Mouse (Mus musculus) kidney, postnatal 0 days (tissue): ENCODE measurements around the gene Mast3. TPM values are rescaled to one million over a fixed set of nuclear protein-coding genes. Genes with fewer than 3 reads are reported as not detected.
"Not testable (repeated sequence)": the region's sequence is repeated elsewhere in the genome, so short reads cannot be mapped to it uniquely, and the experiment has no call there.

Experiments used
- ATAC-seq: fragments of 200-750 bp; cut with Nextera tagmentation; replicated peaks from 2 replicates; pipeline ENCODE4 v1.8.0; 2017; ENCODE audit warnings: low read depth, moderate number of reproducible peaks, moderate TSS enrichment, moderate library complexity; ENCODE audit not compliant: low FRiP score
- DNase-seq: peaks from one replicate; pipeline ENCODE4 v3.0.0-alpha.2; 2016; ENCODE audit warnings: low spot score
- H3K27ac ChIP-seq: fragments of 300-500 bp; sonication (generic); 2 replicates; pipeline ENCODE4 v1.5.1; 2014; ENCODE audit warnings: mild to moderate bottlenecking
- H3K27me3 ChIP-seq: fragments of 300-500 bp; sonication (generic); 2 replicates; pipeline ENCODE4 v1.6.1; 2014; ENCODE audit warnings: low read length, mixed read lengths; ENCODE audit not compliant: insufficient read depth
- H3K36me3 ChIP-seq: fragments of 300-500 bp; sonication (generic); 2 replicates; pipeline ENCODE4 v1.6.1; 2014; ENCODE audit warnings: low read length, mixed read lengths; ENCODE audit not compliant: insufficient read depth
- H3K4me1 ChIP-seq: fragments of 300-500 bp; sonication (generic); replicated peaks from 2 replicates; pipeline ENCODE4 v1.6.1; 2014; ENCODE audit warnings: antibody characterized with exemption, low read length, mixed read lengths; ENCODE audit not compliant: insufficient read depth
- H3K4me2 ChIP-seq: fragments of 300-500 bp; sonication (generic); 2 replicates; pipeline ENCODE4 v1.6.1; 2014; ENCODE audit warnings: mild to moderate bottlenecking, low read length, moderate library complexity, mixed read lengths
- H3K4me3 ChIP-seq: fragments of 300-500 bp; sonication (generic); replicated peaks from 2 replicates; pipeline ENCODE4 v1.5.1; 2014; ENCODE audit warnings: low read depth, low read length
- H3K9ac ChIP-seq: fragments of 300-500 bp; sonication (generic); 2 replicates; pipeline ENCODE4 v1.6.1; 2014; ENCODE audit warnings: low read depth, low read length
- H3K9me3 ChIP-seq: fragments of 300-500 bp; sonication (generic); replicated peaks from 2 replicates; pipeline ENCODE4 v1.6.1; 2016; ENCODE audit warnings: low read length, inconsistent platforms, mixed read lengths
- CTCF ChIP-seq: IDR thresholded peaks from 2 replicates; pipeline ENCODE4 v1.5.1; 2016; ENCODE audit warnings: antibody characterized with exemption, low read depth, mild to moderate bottlenecking, moderate library complexity
- WGBS: fragments of 180-500 bp; shearing (Covaris S2); extraction: QIAGEN DNeasy Blood & Tissue Kit; methylation state at CpG from one replicate; pipeline ENCODE4 v1.1.7; 2014; 5-methylcytosine and 5-hydroxymethylcytosine counted together
- polyA plus RNA-seq: library from polyadenylated mRNA; unstranded; fragments of >200 nt; fragmentation: Nextera tagmentation; extraction: Ambion mirVana; gene quantifications from 2 replicates; pipeline ENCODE4 v1.2.1, GENCODE M21; 2015

Mast3 gene
- polyA plus RNA-seq, 1 experiment from 2014 or later = 10.2 TPM

DNA sequence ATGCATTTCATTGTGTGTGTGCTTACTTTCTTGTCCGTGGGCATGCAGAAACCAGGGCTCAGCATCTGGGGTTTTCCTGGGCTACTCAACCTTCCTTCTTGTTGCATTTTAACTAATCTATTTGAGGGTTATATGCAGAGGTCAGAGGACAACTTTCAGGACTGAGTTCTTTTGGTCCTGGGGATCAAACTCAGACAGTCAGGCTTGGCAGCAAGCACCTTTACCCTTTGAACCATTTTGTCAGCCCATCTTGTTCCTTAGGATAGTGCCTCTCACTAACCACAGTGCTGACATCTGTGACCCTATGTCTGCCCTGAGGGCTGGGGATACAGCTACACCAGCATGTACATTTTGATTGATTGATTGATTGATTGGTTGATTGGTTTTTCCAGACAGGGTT lies 22.9 kb upstream of the Mast3 start:
- DNase-seq = no peak
- no peaks in the 10 kb centered on the region for H3K9me3 ChIP-seq
- no peaks in the 10 kb centered on the region for H3K36me3 ChIP-seq
- no peak for ATAC-seq
- H3K4me3 ChIP-seq = no peak overlapping the region
- H3K4me2 ChIP-seq = no peak overlapping the region
- H3K9ac ChIP-seq = no peak overlapping the region
- WGBS = 91% methylated on average over 1 of the region's 1 CpGs
- H3K27ac ChIP-seq = no peak overlapping the region
- no peaks in the 10 kb centered on the region for H3K27me3 ChIP-seq
- TF ChIP-seq CTCF = no peak
- peaks cover 4% of the 10 kb centered on the region; the same call in 1 of the 2 replicates for H3K4me1 ChIP-seq

DNA sequence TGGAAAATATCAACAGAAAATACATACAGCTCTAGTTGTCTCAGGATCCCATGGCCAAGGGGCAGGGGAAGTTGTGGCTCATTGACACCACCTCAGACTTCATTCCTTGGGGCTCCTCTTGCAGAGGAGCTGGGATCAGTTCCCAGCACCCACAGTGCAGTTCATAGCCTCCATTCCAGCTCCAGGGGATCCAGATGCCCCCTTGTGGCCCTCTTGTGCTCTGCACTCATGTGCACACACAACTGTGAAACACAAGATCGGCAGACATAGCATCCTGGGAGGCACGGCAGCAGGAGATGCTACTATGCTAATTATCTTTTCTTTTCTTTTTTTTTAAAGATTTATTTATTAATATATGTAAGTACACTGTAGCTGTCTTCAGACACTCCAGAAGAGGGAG lies 22.2 kb upstream of the Mast3 start:
- 96% methylated on average over 2 of the region's 2 CpGs for WGBS
- peak; percentile 18; the same call in 1 of the 2 replicates for TF ChIP-seq CTCF

DNA sequence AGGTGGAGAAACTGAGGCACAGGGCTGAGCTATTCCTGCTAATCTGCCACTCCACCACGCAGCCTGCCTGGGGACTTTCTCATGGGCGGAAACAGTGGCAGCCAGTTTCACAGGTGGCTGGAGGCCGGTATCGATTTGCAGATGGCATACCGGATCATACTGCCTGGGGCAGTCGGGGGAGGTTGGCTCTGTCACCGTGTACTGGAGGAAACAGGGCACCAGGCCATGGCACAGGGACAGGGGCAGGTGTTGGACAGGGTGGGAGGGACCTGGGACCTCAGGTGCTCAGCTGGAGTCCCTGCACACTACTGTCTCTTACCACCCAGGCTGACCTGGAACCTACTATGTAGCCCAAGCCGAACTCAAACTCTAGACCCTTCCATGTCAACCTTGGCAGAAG lies 21.0 kb upstream of the Mast3 start:
- no peak for DNase-seq
- Histone ChIP-seq H3K9ac (no peak overlapping the region), H3K9me3 (no peaks in the 10 kb centered on the region), H3K27me3 (no peaks in the 10 kb centered on the region), H3K4me2 (no peak overlapping the region), H3K36me3 (no peaks in the 10 kb centered on the region), H3K4me1 (no peaks in the 10 kb centered on the region), H3K4me3 (no peak overlapping the region), H3K27ac (no peak overlapping the region)
- no peak for ATAC-seq
- 55% methylated on average over 8 of the region's 8 CpGs for WGBS
- TF ChIP-seq CTCF = no peak

More for the DNA sequence above, 22.2 kb upstream of the Mast3 start:
- no peak for DNase-seq
- Histone ChIP-seq H3K4me3 (no peak overlapping the region), H3K9me3 (no peaks in the 10 kb centered on the region), H3K4me2 (no peak overlapping the region), H3K4me1 (no peaks in the 10 kb centered on the region), H3K27me3 (no peaks in the 10 kb centered on the region), H3K9ac (no peak overlapping the region), H3K36me3 (no peaks in the 10 kb centered on the region), H3K27ac (no peak overlapping the region)
- no peak for ATAC-seq

DNA sequence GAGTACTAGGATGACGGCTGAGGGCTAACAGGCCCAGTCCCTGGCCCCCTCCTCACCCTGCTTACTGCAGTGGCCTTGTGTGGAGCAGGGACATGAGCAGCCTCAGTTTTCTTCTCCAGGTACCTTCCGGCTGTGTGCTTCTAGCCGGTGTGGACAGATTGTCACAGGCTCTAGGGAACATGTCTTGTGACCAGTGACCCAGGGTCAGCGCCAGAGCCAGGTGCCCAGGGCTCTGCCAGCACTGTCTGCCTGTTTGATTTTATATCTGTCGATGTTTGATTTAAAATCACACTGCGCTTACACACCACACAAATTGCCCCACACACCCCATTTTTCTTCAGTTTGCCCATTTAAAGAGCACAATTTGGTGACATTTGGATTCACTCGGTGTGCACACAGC lies 18.9 kb upstream of the Mast3 start:
- ATAC-seq = no peak
- no peak for TF ChIP-seq CTCF
- H3K27me3 ChIP-seq = no peaks in the 10 kb centered on the region
- no peaks in the 10 kb centered on the region for H3K9me3 ChIP-seq
- H3K4me3 ChIP-seq = no peak overlapping the region
- no peak overlapping the region for H3K27ac ChIP-seq
- no peak for DNase-seq
- no peaks in the 10 kb centered on the region for H3K4me1 ChIP-seq
- no peak overlapping the region for H3K4me2 ChIP-seq
- H3K36me3 ChIP-seq = no peaks in the 10 kb centered on the region
- 92% methylated on average over 7 of the region's 7 CpGs for WGBS
- H3K9ac ChIP-seq = no peak overlapping the region

DNA sequence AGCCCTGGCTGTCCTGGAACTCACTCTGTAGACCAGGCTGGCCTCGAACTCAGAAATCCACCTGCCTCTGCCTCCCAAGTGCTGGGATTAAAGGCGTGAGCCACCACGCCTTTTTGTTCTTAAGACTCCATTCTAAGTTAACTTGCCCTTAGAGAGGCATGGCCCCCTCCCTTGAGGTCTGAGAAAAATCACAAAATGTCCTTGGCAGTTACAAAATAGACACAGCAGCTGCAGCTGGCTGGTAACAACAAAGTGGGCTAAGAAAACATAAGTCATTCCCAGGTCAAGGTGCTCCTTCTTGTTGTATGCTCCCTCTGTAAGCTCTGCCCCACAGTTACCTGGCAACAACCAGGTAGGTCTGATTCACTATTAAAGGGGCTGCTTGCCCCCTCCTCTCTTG lies 17.7 kb upstream of the Mast3 start:
- not testable (repeated sequence) for H3K27me3 ChIP-seq, H3K4me1 ChIP-seq, H3K4me3 ChIP-seq, H3K4me2 ChIP-seq, H3K9me3 ChIP-seq, ATAC-seq, H3K27ac ChIP-seq, H3K9ac ChIP-seq, H3K36me3 ChIP-seq, DNase-seq
- 78% methylated on average over 3 of the region's 3 CpGs for WGBS

DNA sequence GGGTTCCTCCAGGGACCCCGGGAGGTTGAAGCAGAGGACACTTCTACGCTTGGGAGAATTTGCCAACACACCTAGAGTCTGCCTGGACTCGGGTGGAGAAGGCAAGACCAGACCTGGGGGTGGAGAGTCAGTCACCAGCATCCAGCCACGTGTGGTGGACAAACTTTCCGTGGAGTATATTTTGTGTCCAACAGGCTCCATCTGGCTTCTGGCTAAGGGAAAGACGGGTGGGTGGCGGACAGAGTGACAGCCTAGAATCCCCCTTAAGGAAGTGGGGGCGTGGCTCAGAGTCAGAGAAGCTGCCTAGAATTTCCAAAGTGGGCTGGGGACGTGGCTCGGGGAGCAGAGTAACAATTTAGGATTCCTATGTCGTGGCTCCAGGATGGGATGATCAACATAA lies 17.1 kb upstream of the Mast3 start:
- no peak overlapping the region for H3K27ac ChIP-seq
- H3K9me3 ChIP-seq = no peaks in the 10 kb centered on the region
- H3K4me2 ChIP-seq = no peak overlapping the region
- H3K36me3 ChIP-seq = no peaks in the 10 kb centered on the region
- ATAC-seq (no peak), DNase-seq (no peak)
- H3K9ac ChIP-seq = no peak overlapping the region
- no peak overlapping the region for H3K4me3 ChIP-seq
- no peak for TF ChIP-seq CTCF
- H3K4me1 ChIP-seq = no peaks in the 10 kb centered on the region
- no peaks in the 10 kb centered on the region for H3K27me3 ChIP-seq
- 38% methylated on average over 11 of the region's 11 CpGs for WGBS

DNA sequence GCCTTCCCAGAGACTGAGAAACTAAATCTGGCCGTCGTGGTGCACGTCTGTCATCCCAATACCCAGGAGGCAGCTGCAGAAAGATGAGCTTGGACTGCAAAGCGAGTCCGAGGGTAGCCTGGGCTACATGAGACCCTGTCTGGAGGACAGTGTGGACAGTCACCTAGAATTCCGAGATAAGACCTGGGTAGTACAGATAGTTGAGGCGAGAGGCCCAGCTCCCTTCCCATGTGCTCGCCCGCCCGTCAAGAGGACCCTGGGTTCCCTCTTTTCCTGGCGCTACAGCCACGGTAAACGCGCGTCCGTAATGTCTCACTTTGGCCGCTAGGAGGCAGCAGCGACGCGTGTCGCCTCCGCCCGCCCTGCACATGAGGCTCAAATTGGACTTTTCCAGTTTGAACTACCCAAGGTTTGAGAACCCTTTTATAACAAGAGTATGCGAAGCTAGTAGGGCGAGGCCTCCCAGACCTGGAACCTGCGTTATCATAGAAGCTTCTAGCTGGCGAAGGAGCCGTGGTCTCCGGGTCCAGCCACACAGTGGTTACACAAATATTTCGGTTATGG lies 16.6 kb upstream of the Mast3 start:
- ATAC-seq = peak; percentile 22; the same call in 1 of the 2 replicates
- peak; percentile 83 for DNase-seq
- no peak overlapping the region for H3K4me3 ChIP-seq
- H3K36me3 ChIP-seq = no peaks in the 10 kb centered on the region
- peak; percentile 96 for TF ChIP-seq CTCF
- no peak overlapping the region for H3K27ac ChIP-seq
- no peak overlapping the region for H3K4me2 ChIP-seq
- H3K27me3 ChIP-seq = no peaks in the 10 kb centered on the region
- H3K4me1 ChIP-seq = no peaks in the 10 kb centered on the region
- WGBS = 16% methylated on average over 30 of the region's 30 CpGs
- H3K9me3 ChIP-seq = no peaks in the 10 kb centered on the region
- no peak overlapping the region for H3K9ac ChIP-seq
